Comparison of ENCODE assay signal across 8 mouse cellular contexts in the genomic region with DNA sequence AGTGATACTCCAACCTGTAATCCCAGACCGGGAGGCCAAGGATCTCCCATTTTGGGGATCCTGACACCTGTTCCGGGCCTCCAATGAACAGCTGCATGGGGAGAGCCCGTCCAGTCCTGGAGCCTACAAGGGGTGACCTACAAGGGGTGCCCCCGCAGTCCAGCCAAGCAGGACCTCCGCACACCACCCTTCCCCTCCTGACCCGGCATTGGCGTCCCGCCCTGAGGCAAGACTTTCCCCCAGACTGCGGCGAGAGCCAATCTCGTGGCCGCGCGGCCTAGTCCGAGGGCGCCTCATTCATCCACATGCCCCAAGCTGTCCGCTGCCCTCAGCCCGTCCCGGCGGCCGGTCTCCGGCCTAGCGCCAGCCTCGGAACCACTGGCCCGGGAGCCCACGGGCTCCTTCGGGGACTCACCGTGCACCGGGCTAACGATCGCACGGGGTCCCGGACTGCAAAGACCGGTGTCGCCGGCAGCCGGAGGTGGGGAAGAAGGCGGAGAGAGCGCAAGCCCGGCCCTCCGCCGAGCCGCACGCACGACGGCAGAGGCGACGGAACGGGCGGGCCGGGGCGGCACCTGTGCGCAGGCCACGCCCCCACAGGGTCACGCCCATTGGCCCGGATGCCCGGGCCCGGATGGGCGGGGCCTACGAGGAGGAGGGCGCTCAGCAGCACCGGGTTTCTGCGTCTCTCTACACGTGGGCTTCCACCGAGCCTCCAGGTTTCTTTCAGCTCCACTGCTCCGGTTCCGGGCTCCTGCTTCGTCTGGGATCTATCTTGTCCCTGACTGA. TPM values are rescaled to one million over a fixed set of nuclear protein-coding genes. Genes with fewer than 3 reads are reported as not detected.
DNase-seq lines count a peak whose midpoint lies in the region; ATAC-seq lines count a peak whose summit lies in the region.

No protein-coding gene starts in this region.

- H3K9me3 ChIP-seq in hindbrain, embryonic 16.5 days (ENCODE audit: control insufficient read depth, low read length): no peaks in the 10 kb centered on the region

- peak overlapping the region; percentile 87 for H3K4me2 ChIP-seq in hindbrain, embryonic 16.5 days (ENCODE audit: low read length)

- 0 out of 2 replicates have a peak overlapping the region, but pooled peaks have one; percentile 57 for H3K27ac ChIP-seq in hindbrain, embryonic 16.5 days (ENCODE audit: low read depth, low read length)
- peak overlapping the region; percentile 27 for H3K27ac ChIP-seq in macrophage

- peak overlapping the region; percentile 81 for H3K4me3 ChIP-seq in hindbrain, embryonic 16.5 days (ENCODE audit: low read length)
- peak overlapping the region; percentile 84 for H3K4me3 ChIP-seq in macrophage (ENCODE audit: inconsistent target)

- H3K4me1 ChIP-seq in hindbrain, embryonic 16.5 days (ENCODE audit: control insufficient read depth, insufficient read depth, low read depth, low read length): peaks cover 8% of the 10 kb centered on the region

- H3K9ac ChIP-seq in hindbrain, embryonic 16.5 days (ENCODE audit: low read depth, low read length): peak overlapping the region; percentile 88

- WGBS in hindbrain, embryonic 16.5 days: under 1% methylated on average over 68 of the region's 68 CpGs
- 1% methylated on average over 58 of the region's 68 CpGs for WGBS in macrophage (ENCODE audit: missing documents)

- peak; percentile 99 for ATAC-seq in hindbrain, embryonic 16.5 days

- peak; percentile 80 for DNase-seq in WW6 (ENCODE audit: low read depth, low spot score)
- DNase-seq in cerebellum, postnatal 4 days (ENCODE audit: low spot score in 2 of 2): peak; percentile 71 to 87
- peak; percentile 90 for DNase-seq in gastrocnemius, adult 18-20 months (ENCODE audit: low spot score)
- peak; percentile 91 to 95 for DNase-seq in left cerebral cortex, adult 18-20 months (ENCODE audit: low spot score in 2 of 2)
- peak; percentile 96 for DNase-seq in right cerebral cortex, adult 18-20 months
- DNase-seq in urinary bladder, postnatal 10 days (ENCODE audit: low spot score): peak; percentile 67

- H3K27me3 ChIP-seq in hindbrain, embryonic 16.5 days (replicated peaks; ENCODE audit: control insufficient read depth, insufficient read depth, low read length): no peaks in the 10 kb centered on the region; the same call in 1 of the 2 replicates

- H3K36me3 ChIP-seq in hindbrain, embryonic 16.5 days (ENCODE audit: control insufficient read depth, insufficient read depth, low read length): no peaks in the 10 kb centered on the region
- H3K36me3 ChIP-seq in macrophage (ENCODE audit: inconsistent target): 0 out of 2 replicates have a peak, but pooled peaks cover 5% of the 10 kb centered on the region

- peaks cover 48% of the 10 kb centered on the region for H3K79me2 ChIP-seq in macrophage (ENCODE audit: inconsistent target)

RNA-seq across cellular contexts. Expression of gene Ola1, which starts 4.7 kb away (rescaled TPM):
- total RNA-seq in gastrocnemius, adult 18-20 months (2021): 10 to 100 TPM; 52.3 to 53.2 TPM
- polyA plus RNA-seq in hindbrain, embryonic 16.5 days (2015; fragmentation: Nextera tagmentation; extraction: Ambion mirVana): 97.0 and 110 TPM in 2 replicates
- total RNA-seq in left cerebral cortex, adult 18-20 months (2021): 100 to 1,000 TPM; 100 to 106 TPM
- total RNA-seq in macrophage (2018; cell fraction: chromatin; rRNA removed): 10 to 100 TPM in 24 of 26 experiments, 1 to 10 TPM in 2; 5.9 to 48.8 (median 33.0) TPM
- total RNA-seq in macrophage (2018; cell fraction: cytosol; rRNA removed): 10 to 100 TPM; 36.7 to 55.5 (median 46.5) TPM
- total RNA-seq in macrophage (2018; cell fraction: nucleus; rRNA removed): 10 to 100 TPM; 10.1 to 58.6 (median 25.1) TPM
- polyA plus RNA-seq in macrophage (2018): 42.7 to 133 TPM (median 89.6 TPM) in 3 replicates

RNA-seq across cellular contexts. Expression of gene Sp9, which starts 57.7 kb away (rescaled TPM):
- not detected for total RNA-seq in gastrocnemius, adult 18-20 months (2021)
- polyA plus RNA-seq in hindbrain, embryonic 16.5 days (2015; fragmentation: Nextera tagmentation; extraction: Ambion mirVana): 0.35 and 0.96 TPM in 2 replicates
- 1 to 10 TPM; 3.6 to 4.1 TPM for total RNA-seq in left cerebral cortex, adult 18-20 months (2021)
- total RNA-seq in macrophage (2018; cell fraction: chromatin; rRNA removed): not detected
- total RNA-seq in macrophage (2018; cell fraction: cytosol; rRNA removed): under 1 TPM in 13 of 26 experiments, not detected in 13; 0.20 to 0.77 (median 0.39) TPM
- not detected for total RNA-seq in macrophage (2018; cell fraction: nucleus; rRNA removed)
- 0.47 TPM in 1 of 3 replicates, not detected in the others for polyA plus RNA-seq in macrophage (2018)

Comparison
In these comparisons a context has a peak if more than half of its experiments do, and no peak if none do; other contexts are left out.
1. Peak in every context shown above with its lines: DNase-seq, ATAC-seq, H3K4me3 ChIP-seq and H3K27ac ChIP-seq.
2. RNA of gene Sp9, which starts 57.7 kb away (total RNA-seq): 3.6 to 4.1 TPM in left cerebral cortex, adult 18-20 months; not detected in gastrocnemius, adult 18-20 months; every median in the first group is over 4 times any median in the second.